Mouse (Mus musculus) A20 (cell line): ENCODE measurements around the gene Akap13.

Source experiments
- DNase-seq: peaks from one replicate; pipeline ENCODE4 v3.0.0-alpha.2; 2011; ENCODE audit warnings: low read depth, low spot score

Akap13 gene

DNA sequence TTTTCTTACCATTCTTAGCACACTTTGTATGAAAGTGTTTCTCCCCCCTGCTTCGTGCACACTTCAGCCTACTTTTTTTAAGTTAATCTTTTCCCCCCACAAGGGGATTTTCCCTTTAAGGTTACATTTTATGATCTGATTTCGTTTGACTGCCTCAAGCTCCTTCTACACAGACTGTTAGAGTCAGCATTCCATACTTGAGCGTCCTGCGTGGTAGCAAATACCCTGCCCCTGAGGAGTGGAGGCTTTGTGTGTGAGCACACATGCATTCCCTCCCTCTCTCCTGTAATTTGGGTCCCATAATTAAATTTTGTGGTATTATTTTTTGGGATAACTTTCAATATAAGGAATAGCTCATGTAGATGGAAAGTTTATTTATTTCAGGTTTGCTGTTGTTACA, 103.8 kb downstream of the Akap13 start:
- DNase-seq, result no peak

DNA sequence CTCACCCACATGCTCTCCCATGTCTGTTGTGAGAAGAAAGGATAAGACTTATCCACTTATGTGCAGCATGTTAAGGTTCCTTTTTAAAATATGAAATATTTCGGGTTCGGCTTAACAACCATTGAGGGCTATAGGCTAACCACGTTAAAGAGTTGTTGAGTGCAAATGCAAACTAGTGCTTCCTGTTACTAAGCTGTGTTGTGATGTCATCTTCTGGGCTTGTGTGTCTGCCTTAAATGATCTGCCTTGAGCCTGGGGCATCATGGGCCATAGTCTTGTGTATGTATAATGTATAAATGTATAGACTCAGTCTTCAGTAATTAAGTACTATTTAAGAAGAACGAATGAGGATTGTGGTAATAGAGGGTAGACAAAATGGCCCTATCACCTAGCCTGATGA, 104.6 kb downstream of the Akap13 start:
- DNase-seq, result no peak

DNA sequence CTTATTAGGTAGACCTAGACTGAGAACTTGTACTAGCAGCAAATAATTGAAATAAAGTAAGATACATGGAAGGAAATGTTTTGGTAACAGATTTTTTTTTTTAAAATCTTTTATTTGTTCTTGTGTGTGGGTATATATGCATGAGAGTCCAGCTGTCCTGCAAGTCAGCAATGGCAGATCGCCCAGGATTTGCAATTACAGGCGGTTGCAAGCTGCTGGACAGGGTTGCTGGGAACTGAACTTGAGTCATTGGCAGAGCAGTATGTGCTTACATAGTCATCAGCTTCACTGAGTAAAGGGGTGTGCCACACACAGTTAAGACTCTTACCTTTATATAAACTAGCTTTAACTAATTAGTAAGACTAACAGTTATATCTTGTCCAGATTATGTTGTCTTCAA, 105.2 kb downstream of the Akap13 start:
- no peak for DNase-seq

DNA sequence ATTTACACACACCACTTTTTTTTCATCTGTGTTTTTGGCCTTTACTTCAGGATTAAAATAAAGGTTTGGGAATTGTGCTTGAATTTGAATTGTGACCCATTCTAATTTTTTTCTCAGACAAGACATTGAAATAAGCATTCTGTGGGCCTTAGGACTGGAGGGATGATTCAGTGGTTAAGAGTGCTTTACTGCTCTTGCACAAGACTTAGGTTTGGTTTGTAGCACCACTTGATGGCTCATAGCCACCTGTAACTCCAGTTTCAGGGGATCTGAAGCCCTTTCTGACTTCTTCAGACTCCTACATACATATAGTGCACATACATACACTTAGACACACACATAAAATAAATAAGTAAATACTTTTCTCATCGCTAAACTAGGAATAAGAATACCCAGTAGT, 105.8 kb downstream of the Akap13 start:
- DNase-seq, result no peak

DNA sequence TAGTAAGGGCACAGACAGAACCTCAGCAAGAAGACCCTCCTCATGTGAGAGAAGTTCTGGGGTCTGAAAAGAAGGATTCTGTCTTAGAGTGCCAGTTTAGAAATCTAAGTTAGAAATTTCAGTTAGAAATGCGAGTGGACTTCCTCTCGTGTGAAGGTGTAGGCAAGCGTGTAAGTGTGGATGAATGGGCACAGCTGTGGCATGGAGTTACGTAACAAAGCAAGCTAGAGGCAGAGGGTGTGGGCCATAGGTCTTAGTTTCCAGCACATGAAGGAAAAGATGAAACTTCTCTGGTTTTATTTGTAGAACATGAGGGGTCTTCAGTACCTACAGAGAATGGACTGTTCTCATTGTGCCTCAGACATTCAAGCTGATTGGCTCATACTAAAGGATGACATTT, 112.9 kb downstream of the Akap13 start:
- DNase-seq, result no peak

DNA sequence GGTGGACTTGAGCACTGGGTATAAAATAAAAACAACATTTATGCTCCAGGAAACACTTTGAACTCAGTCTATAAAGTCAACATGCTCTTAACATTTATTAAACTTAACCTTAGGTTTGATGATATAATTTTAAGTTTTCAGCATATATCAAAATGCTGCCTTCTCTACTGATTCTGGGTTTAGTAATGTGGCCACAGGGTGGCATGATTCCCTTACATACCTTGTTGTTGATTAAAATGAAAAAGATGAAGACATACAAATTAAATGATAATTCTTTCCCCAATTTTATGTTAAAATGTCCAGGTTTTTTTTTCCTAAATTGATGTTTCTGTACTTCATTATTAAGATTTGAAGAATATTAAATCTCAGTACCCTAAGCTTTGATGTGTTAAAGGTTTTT, 113.5 kb downstream of the Akap13 start:
- DNase-seq, result peak; percentile 51

DNA sequence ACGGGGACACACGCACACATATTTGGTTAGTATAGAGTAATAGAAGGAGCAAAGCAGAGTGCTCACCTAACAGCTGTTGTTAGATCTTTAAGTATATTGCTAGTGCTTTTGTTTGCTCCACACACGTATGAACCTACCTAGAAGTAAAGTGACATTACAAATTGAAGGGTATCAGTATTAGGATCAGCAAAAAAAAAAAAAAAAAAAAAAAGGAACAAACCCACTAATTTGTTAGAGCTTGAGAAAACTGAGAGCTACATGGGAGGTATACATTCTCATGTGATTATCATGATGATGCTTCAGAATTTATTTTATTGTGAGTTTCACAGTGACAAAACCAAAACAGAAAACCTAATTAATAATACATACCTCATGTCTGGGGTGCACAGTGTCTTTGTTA, 114.9 kb downstream of the Akap13 start:
- DNase-seq, result no peak

DNA sequence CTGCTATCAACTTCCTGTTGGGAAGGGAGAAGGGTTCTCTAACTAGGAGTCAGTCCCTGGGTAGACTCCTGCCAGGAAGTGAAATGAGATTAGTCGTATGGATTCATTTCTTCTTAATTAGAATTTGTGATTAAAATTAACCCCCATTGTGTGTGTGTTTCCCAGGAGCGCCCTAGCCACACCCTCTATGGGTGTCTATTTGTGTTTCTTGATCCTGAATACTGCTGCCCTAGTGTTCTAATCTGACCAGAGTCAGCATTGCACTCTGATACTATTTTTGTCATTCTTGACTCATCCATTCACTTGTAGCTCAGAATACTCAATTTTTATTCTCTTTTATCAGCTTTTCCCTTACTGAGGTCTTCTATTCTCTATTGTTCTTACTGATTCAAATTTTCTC, 115.7 kb downstream of the Akap13 start:
- DNase-seq, result no peak

DNA sequence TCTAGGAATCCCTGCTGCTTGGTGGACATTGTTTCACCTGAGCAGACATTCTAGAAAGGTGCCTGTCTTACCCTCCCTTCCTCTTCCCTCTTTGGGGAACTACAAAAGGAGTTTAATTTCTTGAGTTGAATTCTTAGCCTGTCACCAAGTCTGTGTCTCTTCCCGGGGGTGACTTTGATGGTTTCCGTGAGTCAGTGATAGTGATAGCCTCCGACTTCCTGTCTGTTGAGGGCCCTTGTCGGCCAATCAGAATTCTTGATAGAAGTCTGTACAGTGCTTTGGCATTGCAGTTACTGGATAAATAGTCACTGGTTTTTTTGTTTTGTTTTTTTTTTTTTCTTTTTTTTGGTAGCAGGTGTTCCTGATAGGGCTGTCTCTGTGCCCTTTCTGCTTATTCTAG, 116.8 kb downstream of the Akap13 start:
- no peak for DNase-seq

DNA sequence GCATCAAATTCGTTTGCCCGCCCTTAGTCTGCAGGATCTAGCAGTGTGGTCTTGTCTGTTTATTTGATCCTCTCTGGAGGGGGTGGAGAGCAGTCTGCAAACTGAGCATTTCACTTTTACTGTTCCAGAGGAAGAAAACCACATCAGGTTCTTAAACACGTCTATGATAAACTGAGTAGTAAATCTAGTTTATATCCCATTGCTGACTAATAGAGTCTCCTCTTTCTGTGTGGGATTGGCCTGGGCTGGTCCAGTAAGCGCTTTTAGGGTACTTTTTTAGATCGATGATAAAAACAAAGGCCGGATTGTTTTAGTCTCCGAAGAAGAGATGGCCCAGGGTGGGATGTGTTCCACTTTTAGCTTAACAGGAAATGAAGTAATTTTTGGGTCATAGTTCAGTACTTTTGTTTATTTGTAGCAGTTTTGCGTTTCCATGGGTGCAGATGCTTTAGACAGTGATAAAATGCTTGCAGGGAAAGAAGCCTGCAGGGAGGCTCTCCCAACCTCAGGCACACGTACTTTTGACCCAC, 119.9 kb downstream of the Akap13 start:
- peak; percentile 57 for DNase-seq

DNA sequence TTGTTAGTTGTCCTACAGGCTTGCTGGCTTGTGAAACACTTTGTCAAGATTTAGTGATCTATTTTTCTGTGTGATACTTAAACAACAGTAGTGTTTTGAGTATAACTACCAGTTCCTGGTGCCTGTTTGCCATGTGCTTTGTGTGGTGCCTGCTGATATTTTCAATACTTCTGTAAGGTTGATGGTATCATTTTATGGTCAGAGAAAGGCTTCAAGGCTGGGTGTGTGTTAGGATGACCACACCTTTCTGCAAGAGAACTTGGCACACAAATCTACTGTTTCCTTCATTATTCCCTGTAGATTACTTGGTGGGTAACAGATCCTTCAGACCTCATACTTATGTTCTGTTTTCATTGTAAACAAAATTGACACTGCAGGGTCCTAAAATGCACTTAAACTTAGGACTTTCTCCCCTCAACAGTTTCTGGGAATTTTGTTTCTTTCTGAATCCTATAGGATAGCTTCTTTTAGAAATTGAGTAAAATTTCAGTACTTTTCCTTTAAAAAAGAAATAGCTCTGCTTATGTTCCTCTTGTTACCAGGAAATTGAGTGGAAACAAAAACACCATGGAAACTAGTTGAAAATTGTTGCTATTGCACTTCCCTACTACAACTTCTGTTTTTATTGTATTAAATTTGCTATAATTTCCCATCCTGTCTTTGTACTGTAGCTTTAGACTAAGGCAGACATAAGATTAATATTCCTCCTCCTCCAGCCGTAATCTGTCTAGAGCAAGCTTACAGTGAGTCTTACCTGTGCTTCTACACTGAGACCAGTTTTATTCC, 120.7 kb downstream of the Akap13 start:
- peak; percentile 33 for DNase-seq

DNA sequence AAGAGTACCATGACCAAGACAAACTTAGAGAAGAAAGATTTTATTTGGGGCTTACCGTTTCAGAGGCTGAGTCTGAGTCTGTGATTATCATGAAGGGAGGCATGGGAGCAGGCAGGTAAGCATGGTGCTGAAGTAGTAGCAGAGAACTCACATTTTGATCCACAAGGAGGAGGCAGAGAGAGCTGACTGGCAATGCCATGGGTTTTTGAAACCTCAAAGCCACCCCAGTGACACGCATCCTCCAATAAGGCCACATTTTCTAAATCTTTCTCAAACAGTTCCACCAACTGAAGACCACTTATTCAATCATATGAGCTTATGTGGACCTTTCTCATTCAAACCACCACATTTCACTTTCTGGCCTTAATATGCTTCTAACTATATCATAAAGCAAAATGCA, 121.5 kb downstream of the Akap13 start:
- no peak for DNase-seq

DNA sequence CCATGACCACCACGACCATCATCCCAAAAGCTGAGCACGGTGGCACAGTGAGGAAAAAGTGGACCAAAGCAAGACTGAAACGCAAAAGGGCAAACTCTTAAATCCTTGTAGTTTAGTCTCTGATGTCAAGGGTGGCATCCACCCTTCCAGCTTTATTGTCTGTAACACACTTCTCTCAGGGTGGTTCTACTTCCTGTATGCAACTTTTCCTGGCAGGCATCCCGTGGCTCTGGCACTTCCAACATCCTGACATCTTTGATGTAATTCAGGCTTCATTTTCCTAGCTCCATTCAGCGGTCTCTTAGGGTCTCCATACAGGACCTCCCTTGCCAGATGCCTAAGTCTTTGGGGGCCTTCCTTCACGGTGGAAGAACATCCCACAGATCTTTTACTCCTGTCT, 122.0 kb downstream of the Akap13 start:
- DNase-seq, result no peak

DNA sequence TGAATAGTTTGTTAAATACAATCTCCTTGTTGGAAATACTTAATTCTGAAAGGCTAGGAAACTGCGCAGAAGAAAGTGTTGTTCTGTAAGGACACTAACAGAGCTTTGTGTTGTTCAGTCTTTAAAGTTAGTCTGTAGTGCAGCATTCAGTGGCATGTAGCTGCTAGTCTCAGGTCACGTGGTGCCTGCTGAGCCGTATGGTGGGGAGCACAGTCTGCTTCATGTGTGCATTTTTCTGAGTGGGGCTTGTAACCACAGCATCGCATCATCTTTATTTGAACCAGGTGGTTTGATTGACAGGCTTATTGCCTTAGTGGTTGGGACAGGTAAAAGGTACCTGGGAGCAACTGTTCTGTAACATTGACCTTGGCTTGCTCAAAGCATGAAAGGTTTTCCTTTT, 123.3 kb downstream of the Akap13 start:
- DNase-seq, result no peak

DNA sequence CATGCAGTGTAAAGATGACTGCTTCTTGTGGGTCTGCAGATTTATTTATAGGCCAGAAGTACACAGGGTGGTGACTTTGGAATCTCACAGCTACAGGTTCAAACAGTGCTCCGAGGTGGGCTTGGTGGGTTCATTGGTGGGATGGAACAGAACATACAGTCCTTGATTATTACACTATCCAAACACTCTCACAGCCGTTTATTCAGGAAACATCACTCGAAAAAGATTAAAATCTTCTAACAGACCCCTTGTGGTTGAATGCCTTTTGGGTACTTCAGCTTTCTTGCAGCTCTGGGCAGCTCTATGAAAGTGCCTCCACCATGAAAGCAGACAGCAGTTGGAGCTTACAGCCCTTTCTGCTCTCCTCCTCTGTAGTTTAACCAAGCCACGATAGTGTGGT, 126.8 kb downstream of the Akap13 start:
- no peak for DNase-seq

DNA sequence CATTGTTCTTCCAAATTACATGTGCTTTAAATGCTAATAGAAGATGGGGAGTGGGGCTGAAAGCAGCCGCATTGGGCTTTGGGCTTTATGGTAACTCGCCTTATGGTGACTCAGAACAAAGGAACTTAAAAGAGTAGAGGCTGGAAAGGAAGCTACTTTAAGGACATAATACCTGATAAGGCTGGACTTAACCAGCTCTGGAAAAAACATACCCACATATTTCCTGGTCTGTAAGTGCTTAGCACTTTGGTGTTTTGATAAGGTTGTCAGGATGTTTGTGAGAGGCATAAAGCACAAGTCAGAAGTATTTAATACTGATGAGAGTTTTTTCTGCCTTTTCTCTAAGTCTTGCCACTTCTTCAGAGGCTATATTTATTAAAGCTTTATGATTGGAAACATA, 128.8 kb downstream of the Akap13 start:
- DNase-seq, result no peak

DNA sequence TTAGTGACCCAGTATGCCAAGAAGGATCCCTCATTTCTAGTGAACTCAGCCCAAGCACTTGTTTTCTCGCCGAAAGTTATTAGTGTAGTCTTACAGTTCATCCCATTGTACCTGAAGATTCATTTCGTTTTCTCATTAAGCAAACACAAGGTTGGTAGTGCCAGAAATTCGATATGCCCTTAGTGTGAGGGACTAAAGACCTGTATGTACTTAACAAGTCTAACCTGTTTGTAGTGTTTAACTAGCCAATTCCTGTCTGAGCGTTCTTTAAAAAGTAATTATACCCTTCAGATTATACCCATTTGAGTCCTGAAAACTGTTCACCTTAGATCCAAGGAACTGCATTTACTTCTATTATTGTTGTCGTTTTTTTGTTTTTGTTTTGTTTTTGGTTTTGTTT, 130.1 kb downstream of the Akap13 start:
- no peak for DNase-seq

DNA sequence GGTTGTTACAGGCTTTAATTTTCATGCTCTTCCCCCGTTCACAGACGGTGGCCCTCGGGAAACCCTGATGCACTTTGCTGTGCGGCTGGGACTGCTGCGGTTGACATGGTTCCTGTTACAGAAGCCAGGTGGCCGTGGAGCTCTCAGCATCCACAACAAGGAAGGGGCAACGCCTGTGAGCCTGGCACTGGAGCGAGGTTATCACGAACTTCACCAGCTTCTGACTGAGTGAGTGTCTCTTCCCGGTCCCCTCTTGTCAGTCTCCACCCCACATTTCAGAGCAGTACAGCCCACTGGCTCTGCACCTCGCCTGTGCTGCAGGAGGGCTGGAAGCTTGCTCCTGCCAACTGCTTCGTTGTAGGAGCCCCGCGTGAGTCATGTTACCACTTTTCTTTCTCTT, 130.8 kb downstream of the Akap13 start:
- peak; percentile 90 for DNase-seq

DNA sequence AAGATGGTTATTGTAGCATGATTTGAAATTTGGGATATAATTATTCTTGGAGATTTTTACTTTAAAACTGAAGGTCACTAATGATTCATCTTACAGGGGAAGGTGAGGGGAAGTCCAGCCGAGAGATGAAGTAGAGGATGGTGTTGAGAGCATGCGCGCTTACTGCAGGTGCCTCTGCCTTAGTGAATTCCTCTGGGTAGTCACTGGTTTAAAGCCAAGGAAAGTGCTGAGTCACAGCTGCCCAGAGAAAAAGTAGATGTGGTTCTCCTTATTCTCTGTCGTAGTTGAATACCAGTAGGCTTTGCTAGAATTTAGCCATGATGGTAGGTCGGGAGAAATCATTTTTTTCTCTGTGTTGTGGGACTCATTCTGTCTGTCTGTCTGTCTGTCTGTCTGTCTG, 132.4 kb downstream of the Akap13 start:
- DNase-seq, result peak; percentile 85

DNA sequence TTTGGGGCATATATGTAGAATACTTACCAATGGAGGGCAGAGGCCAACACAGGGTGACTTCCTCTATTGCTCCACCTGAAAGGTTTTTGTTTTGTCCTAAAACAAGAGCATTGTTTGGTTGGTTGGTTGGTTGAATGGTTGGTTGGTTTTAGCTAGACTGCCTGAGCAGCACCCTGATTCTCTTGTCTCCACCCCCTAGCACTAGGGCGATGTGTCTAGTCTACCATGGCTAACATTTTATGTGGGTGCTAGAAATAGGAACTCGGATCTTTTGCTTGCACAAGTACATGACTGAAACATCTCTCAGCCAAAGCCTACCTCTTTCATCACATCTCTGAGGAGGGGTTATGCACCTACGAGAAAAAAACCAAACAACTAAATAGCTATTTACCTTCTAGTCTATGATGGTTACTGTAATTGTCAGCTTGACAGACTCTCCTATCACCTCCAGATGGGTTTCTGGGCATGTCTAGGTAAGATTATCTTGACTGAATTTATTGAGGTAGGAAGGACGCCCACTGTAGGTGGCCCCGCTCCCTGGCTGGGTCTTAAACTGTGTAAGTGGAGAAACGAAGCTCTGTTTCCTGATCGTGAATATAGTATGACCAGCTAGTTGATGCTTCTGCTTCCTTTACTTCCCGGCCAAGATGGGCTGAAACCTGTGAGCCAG, 134.1 kb downstream of the Akap13 start:
- peak; percentile 92 for DNase-seq

DNA sequence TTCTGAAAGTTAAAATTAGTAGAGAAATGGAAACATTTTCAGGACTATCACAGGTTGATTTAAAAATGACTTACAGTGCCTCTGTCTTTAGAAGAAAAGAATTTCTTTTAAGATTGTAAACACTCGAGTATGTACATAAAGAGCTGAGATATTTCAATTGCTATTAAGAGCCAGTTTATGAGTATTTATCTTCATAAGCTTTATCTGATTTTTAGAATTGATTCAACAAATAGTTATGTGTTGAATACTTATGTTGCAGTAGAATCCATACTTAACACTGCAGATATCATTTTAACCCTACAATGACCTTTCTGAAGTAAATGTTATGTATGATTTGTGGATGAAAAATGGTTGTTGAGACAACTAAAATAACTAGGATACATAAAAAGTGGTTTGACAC, 136.6 kb downstream of the Akap13 start:
- no peak for DNase-seq

DNA sequence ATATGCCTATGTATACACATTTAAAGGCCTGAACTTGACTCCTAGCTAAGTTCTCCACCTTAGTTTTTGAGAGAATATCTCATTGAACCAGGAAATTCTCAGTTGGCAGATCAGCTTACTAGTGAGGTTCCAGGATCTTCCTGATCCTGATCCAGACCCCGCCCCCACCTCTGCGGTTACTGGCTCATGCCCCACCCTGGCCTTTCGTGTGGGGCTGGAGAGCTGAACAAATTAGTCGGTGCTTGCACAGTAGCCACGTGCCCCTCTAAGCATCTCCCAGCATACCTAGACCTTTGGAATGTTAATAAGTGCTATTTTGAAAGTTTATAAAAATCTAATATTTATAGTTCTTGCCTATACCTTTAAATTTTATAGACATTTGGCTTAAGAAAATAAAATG, 139.5 kb downstream of the Akap13 start:
- DNase-seq, result no peak

DNA sequence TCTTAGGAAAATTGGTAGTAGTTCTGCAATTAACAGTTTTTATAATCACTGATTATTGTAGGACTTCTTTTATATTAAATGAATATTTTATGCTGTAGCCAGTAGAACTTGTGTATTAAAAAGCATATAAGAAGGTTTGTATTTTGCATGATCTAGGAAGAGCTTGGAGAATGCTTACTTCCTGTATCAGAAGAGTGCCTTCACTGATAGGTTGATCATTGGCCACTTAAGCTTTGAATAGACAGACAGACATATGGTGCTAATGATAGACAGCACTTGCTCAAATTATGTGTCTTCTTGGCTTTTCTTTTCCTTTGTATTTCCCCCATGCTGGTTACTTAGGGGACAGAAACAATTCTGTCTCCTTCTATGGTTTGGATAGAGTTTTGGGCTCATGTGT, 139.9 kb downstream of the Akap13 start:
- peak; percentile 44 for DNase-seq
